Mouse (Mus musculus) midbrain, postnatal 0 days (tissue): ENCODE results near the gene Troap. TPM values are rescaled to one million over a fixed set of nuclear protein-coding genes. Genes with fewer than 3 reads are reported as not detected.

Experiments
- ATAC-seq: fragments of 200-750 bp; cut with Nextera tagmentation; 2 replicates; pipeline ENCODE4 v1.8.0; 2017; ENCODE audit warnings: moderate number of reproducible peaks, mild to moderate bottlenecking, moderate TSS enrichment, moderate library complexity; ENCODE audit not compliant: low FRiP score
- DNase-seq: peaks from one replicate; pipeline ENCODE4 v3.0.0-alpha.2; 2015; ENCODE audit warnings: low spot score
- H3K27ac ChIP-seq: fragments of 300-500 bp; sonication (generic); 2 replicates; pipeline ENCODE4 v1.5.1; 2014; ENCODE audit warnings: low read depth, mild to moderate bottlenecking, low read length, mixed read lengths
- H3K27me3 ChIP-seq: fragments of 300-500 bp; sonication (generic); 2 replicates; pipeline ENCODE4 v1.6.1; 2014; ENCODE audit warnings: low read length, control low read depth, mixed read lengths; ENCODE audit not compliant: insufficient read depth
- H3K36me3 ChIP-seq: fragments of 300-500 bp; sonication (generic); 2 replicates; pipeline ENCODE4 v1.6.1; 2014; ENCODE audit warnings: low read length, control low read depth, mixed read lengths; ENCODE audit not compliant: insufficient read depth
- H3K4me1 ChIP-seq: fragments of 300-500 bp; sonication (generic); 2 replicates; pipeline ENCODE4 v1.6.1; 2014; ENCODE audit warnings: mild to moderate bottlenecking, control low read depth, antibody characterized with exemption, low read length, mixed read lengths; ENCODE audit not compliant: insufficient read depth
- H3K4me2 ChIP-seq: fragments of 300-500 bp; sonication (generic); 2 replicates; pipeline ENCODE4 v1.6.1; 2014; ENCODE audit warnings: low read depth, mild to moderate bottlenecking, low read length, mixed read lengths; ENCODE audit not compliant: poor library complexity, severe bottlenecking
- H3K4me3 ChIP-seq: fragments of 300-500 bp; sonication (generic); 2 replicates; pipeline ENCODE4 v1.5.1; 2014; ENCODE audit warnings: low read depth, mild to moderate bottlenecking, low read length, moderate library complexity
- H3K9ac ChIP-seq: fragments of 300-500 bp; sonication (generic); replicated peaks from 2 replicates; pipeline ENCODE4 v1.6.1; 2014; ENCODE audit warnings: mild to moderate bottlenecking, low read length, moderate library complexity, mixed read lengths; ENCODE audit not compliant: poor library complexity, severe bottlenecking
- H3K9me3 ChIP-seq: fragments of 300-500 bp; sonication (generic); 2 replicates; pipeline ENCODE4 v1.6.1; 2016; ENCODE audit warnings: low read length, control low read depth
- CTCF ChIP-seq: IDR thresholded peaks from 2 replicates; pipeline ENCODE4 v1.5.1; 2016; ENCODE audit warnings: antibody characterized with exemption, mild to moderate bottlenecking
- WGBS: fragments of 180-500 bp; shearing (Covaris S2); extraction: QIAGEN DNeasy Blood & Tissue Kit; methylation state at CpG from one replicate; pipeline ENCODE4 v1.1.7; 2014; 5-methylcytosine and 5-hydroxymethylcytosine counted together
- polyA plus RNA-seq: library from polyadenylated mRNA; unstranded; fragments of >200 nt; fragmentation: Nextera tagmentation; extraction: Ambion mirVana; gene quantifications from 2 replicates; pipeline ENCODE4 v1.2.1, GENCODE M21; 2015
- total RNA-seq: library from RNA; depleted of rRNA; stranded (reverse); fragments of >200 nt; gene quantifications from 2 replicates; pipeline ENCODE4 v1.2.3, GENCODE M21; 2014

The Troap gene
- total and polyA plus RNA-seq, 2 experiments from 2014 or later: 2.1 to 4.1 TPM

- H3K27me3 ChIP-seq: peaks cover 24% of the 10 kb centered on the region
- H3K9ac ChIP-seq: no peak overlapping the region
- no peak overlapping the region for H3K4me2 ChIP-seq
- ATAC-seq (no peak), DNase-seq (no peak)
- no peak overlapping the region for H3K4me3 ChIP-seq
- no peaks in the 10 kb centered on the region for H3K4me1 ChIP-seq
- H3K36me3 ChIP-seq: no peaks in the 10 kb centered on the region
- WGBS: 89% methylated on average over 16 of the region's 16 CpGs
- TF ChIP-seq CTCF: no peak
- H3K27ac ChIP-seq: no peak overlapping the region
- no peaks in the 10 kb centered on the region for H3K9me3 ChIP-seq
Observed at GRCm38 (mm10) chr15:99082840-99083239, 8.5 kb downstream of the Troap start.

DNA sequence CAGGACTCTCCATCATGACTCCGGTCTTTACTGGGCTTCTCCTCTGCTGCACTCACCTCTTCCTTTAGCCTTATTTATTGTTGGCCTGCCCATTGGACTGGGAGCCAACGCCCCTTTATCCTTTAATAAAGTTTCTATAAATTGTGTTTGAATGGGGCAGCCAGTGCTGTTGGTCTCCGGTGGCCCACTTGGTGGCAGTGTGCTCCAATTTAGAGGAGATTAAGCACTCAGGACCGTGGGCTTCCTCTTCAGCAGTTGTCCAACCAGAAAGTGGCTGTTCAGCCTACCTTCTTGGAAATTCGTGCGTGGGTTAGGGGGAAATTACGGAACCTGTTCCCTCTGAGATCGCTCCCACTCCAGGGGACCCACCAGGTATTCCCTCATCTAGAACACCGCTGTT is 8.9 kb downstream of the Troap start:
- DNase-seq: peak; percentile 66
- Histone ChIP-seq H3K9me3 (no peaks in the 10 kb centered on the region), H3K27ac (no peak overlapping the region), H3K4me2 (no peak overlapping the region), H3K9ac (no peak overlapping the region), H3K4me3 (no peak overlapping the region), H3K27me3 (peaks cover 24% of the 10 kb centered on the region), H3K36me3 (no peaks in the 10 kb centered on the region), H3K4me1 (no peaks in the 10 kb centered on the region)
- WGBS: 66% methylated on average over 9 of the region's 9 CpGs
- TF ChIP-seq CTCF: peak; percentile 77
- no peak for ATAC-seq

GRCm38 (mm10) chr15:99083867-99084557 is 9.6 kb downstream of the Troap start:
- DNase-seq: no peak
- TF ChIP-seq CTCF: no peak
- no peak for ATAC-seq
- 9% methylated on average over 11 of the region's 11 CpGs for WGBS
- H3K27me3 ChIP-seq: peaks cover 28% of the 10 kb centered on the region
- H3K27ac ChIP-seq: no peak overlapping the region
- H3K4me1 ChIP-seq: no peaks in the 10 kb centered on the region
- H3K36me3 ChIP-seq: no peaks in the 10 kb centered on the region
- no peaks in the 10 kb centered on the region for H3K9me3 ChIP-seq
- no peak overlapping the region for H3K4me2 ChIP-seq
- H3K9ac ChIP-seq: no peak overlapping the region
- H3K4me3 ChIP-seq: no peak overlapping the region

DNA sequence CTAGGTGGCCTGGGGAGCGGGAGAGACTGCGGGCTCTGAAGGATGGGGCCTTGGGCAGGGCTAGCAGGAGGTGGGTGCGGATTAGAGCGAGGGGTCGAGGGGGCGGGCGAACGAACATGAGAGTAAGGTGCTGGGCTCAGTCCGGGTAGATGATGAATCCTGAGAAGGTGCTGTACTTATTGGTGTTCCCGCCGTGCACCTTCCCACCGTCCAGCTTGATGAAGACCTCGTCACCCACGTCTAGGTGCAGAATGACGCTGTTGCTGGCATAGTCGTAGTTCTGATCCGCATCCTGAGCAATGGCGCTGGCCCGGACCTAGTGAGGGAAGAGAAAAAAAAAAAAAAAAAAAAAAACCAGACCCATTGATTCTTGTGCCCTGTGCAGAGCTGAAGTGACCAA is 10.2 kb downstream of the Troap start:
- H3K4me1 ChIP-seq: no peaks in the 10 kb centered on the region
- no peak overlapping the region for H3K9ac ChIP-seq
- H3K36me3 ChIP-seq: no peaks in the 10 kb centered on the region
- DNase-seq (no peak), ATAC-seq (no peak)
- H3K27me3 ChIP-seq: peaks cover 33% of the 10 kb centered on the region
- WGBS: 13% methylated on average over 19 of the region's 19 CpGs
- no peak overlapping the region for H3K4me2 ChIP-seq
- no peaks in the 10 kb centered on the region for H3K9me3 ChIP-seq
- H3K4me3 ChIP-seq: no peak overlapping the region
- TF ChIP-seq CTCF: no peak
- no peak overlapping the region for H3K27ac ChIP-seq

DNA sequence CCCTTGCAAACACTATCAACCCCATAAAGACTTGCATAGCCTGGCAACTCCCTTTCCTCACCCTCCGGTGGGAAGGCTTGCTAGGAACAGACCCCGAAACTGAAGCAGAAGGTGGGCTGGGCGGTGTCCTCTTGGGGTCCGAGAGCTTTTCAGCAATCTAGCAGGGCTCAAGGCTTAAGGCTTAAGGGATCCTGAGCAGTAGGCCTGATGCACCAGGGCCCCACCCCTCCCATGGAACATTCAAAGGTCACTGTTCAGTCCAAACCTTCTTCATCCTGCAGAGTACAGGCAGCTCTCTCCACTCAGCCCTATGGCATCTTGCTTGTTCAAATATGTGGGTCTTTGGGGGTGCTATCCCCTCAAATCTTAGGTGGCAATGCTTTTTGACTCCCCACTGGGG is 11.6 kb downstream of the Troap start:
- Histone ChIP-seq H3K27ac (no peak overlapping the region), H3K4me2 (no peak overlapping the region), H3K36me3 (no peaks in the 10 kb centered on the region), H3K9me3 (no peaks in the 10 kb centered on the region), H3K4me1 (no peaks in the 10 kb centered on the region), H3K9ac (no peak overlapping the region), H3K27me3 (peaks cover 39% of the 10 kb centered on the region), H3K4me3 (no peak overlapping the region)
- WGBS: 69% methylated on average over 4 of the region's 4 CpGs
- DNase-seq: no peak
- no peak for TF ChIP-seq CTCF
- ATAC-seq: no peak

- Histone ChIP-seq H3K9me3 (no peaks in the 10 kb centered on the region), H3K4me2 (peak within 1 kb of the TSS; percentile 48), H3K27me3 (peaks cover 39% of the 10 kb centered on the region), H3K4me3 (peak within 1 kb of the TSS; percentile 28), H3K9ac (peak within 1 kb of the TSS; percentile 42), H3K36me3 (no peaks in the 10 kb centered on the region), H3K4me1 (no peaks in the 10 kb centered on the region), H3K27ac (0 out of 2 replicates have a peak within 1 kb of the TSS, but pooled peaks have one; percentile 38)
- WGBS: 8% methylated on average over 51 of the region's 60 CpGs
- DNase-seq (no peak), ATAC-seq (0 out of 2 replicates have a peak, but pooled peaks have one; percentile 9)
- TF ChIP-seq CTCF: peak; percentile 49
Observed at GRCm38 (mm10) chr15:99087253-99088075, 13.1 kb downstream of the Troap start, which contains the start of gene C1ql4. Gene C1ql4 (minus strand): TSS chr15:99087817.
